Mouse (Mus musculus): ENCODE results near the gene Wdr63. TPM values are rescaled to one million over a fixed set of nuclear protein-coding genes. Genes with fewer than 3 reads are reported as not detected.

Wdr63 gene
- total RNA-seq (2014; fragmentation: Nextera tagmentation) (not detected in 2 replicates), total RNA-seq (2017) (not detected in 2 replicates)

DNA sequence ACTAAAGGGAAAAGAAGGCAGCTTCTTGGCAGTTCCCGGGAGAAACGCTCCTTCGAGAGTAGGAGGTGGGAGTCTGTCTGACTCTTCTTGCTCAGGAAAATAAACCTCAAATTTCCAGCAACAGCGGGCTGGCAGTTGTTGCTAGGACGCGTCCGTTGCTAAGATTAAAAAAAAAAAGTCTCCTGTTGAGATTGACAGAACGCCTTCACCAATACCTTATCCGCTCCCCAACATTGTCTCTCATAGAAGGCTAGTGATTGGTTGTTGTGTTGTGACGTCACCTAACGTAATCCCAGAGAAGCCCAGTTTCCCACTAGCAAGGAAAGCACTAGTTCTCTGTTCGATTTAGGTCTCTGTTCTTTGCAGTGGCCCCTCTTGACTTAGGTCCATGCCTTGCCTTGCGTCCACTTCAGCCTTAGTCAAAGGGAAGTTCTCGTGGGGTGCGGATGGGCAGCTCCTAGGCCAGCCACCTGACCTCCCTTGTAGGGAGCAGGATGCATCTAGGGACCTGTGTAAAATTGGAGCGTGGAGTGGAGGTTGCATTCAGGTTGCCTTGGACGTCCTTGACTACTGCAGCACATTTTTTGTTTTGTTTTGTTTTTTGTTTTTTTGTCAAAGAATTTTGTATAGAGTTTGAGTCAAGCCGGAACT lies at the start of gene Wdr63:
Gene Wdr63, minus strand, starts transcription at position 210 of the 651 bp plus-strand sequence.
- ATAC-seq (replicated peaks; ENCODE audit: poor library complexity, severe bottlenecking): peak; percentile 67

DNA sequence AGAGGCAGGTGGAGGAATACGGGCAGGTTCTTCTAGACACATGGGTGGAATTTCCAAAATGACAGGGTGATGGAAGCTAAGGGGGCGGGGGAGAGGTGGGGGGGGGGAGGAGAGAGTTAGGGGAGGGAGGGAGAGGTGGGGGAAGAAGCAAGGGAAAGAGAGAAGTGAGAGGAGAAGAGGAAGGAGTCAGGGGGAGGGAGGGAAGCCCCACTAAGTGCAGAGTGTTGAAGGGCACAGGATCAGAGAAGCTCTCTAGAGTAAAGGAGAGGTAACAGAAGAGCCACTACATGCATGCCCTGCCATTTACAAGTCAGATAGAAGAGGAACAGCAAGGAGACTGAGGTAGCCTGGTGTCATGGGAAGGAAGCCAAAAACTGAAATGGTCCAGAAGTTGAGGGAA lies 48.9 kb upstream of the Wdr63 start:
- ATAC-seq (replicated peaks; ENCODE audit: poor library complexity, severe bottlenecking): peak; percentile 42

- peak; percentile 57 for ATAC-seq (replicated peaks; ENCODE audit: poor library complexity, severe bottlenecking)
Observed at GRCm38 (mm10) chr3:146155628-146156576, 48.0 kb upstream of the Wdr63 start.

GRCm38 (mm10) chr3:146153862-146154611 lies 46.1 kb upstream of the Wdr63 start:
- ATAC-seq (replicated peaks; ENCODE audit: poor library complexity, severe bottlenecking): 0 out of 2 replicates have a peak, but pooled peaks have one; percentile 10

- ATAC-seq (replicated peaks; ENCODE audit: poor library complexity, severe bottlenecking): no peak
Observed at GRCm38 (mm10) chr3:146152913-146153312, 45.0 kb upstream of the Wdr63 start.

DNA sequence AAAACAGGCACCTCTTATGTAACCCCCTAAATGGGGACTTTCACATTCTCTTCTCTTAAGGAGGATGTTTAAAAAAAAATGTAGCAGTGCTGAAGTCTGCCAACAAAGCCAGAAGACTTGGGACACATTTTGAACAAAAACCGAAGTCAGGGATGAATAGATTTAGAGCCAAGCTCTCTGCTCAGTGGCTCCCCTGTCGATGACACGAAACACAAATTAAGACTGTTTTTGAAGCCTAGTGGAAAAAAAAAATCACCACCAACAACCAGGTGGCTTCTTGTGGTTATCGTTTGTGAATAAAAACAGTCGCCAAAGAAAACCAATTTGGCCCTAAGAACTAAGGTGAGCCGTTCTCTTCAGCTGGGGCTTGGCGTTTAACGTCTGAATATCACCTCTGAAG lies 44.4 kb upstream of the Wdr63 start:
- no peak for ATAC-seq (replicated peaks; ENCODE audit: poor library complexity, severe bottlenecking)

DNA sequence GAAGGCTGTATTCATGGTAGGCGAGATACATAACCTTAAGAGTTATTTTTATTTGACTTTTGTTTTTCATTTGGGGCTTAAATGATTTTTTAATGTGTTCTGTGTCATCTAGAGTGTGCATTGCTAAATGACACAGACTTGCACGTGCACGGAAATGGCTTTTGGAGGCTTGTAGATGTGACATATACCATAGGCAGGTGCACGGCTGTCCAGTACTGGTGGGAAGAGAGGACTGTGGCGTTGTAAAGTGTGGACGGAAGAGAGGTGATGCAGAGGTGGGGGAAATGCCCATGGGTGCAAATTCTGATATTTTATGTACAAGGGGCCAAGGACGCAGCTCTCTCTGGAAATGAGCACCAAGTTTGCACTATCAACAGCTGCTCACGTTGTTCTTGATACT lies 43.8 kb upstream of the Wdr63 start:
- no peak for ATAC-seq (replicated peaks; ENCODE audit: poor library complexity, severe bottlenecking)

- ATAC-seq (replicated peaks; ENCODE audit: poor library complexity, severe bottlenecking): no peak
Observed at GRCm38 (mm10) chr3:146151328-146151727, 43.4 kb upstream of the Wdr63 start.

DNA sequence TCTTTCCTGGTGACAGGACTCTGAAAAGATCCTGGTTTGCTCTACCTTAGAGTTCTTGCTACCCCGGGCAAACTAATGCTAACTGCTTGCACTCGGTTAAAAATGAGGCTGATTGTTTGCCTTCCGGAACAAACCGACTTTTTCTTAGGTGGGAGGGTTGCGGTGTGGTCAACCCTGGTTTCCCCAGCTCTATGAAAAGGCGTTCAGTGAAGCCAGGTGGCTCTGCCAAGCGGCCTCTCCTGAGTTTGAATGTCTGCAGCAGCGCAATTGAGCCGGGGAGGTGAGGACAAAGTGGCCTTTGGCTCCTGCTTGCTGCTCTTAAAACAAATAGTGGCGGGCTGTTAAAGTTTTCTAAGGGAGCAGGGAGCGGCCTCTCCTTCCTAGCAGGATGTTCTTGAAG lies 42.6 kb upstream of the Wdr63 start:
- ATAC-seq (replicated peaks; ENCODE audit: poor library complexity, severe bottlenecking): peak; percentile 16

- ATAC-seq (replicated peaks; ENCODE audit: poor library complexity, severe bottlenecking): peak; percentile 83
Observed at GRCm38 (mm10) chr3:146150058-146150400, 42.1 kb upstream of the Wdr63 start.

GRCm38 (mm10) chr3:146149156-146150057 lies 41.5 kb upstream of the Wdr63 start, which contains the start of gene Mcoln2:
Gene Mcoln2, plus strand, starts transcription at chr3:146149833.
- ATAC-seq (replicated peaks; ENCODE audit: poor library complexity, severe bottlenecking): peak; percentile 76

GRCm38 (mm10) chr3:146146131-146146530 lies 38.2 kb upstream of the Wdr63 start:
- no peak for ATAC-seq (replicated peaks; ENCODE audit: poor library complexity, severe bottlenecking)

- ATAC-seq (replicated peaks; ENCODE audit: poor library complexity, severe bottlenecking): no peak
Observed at GRCm38 (mm10) chr3:146145501-146145900, 37.6 kb upstream of the Wdr63 start.

GRCm38 (mm10) chr3:146142523-146142922 lies 34.6 kb upstream of the Wdr63 start:
- ATAC-seq (replicated peaks; ENCODE audit: poor library complexity, severe bottlenecking): peak; percentile 59

DNA sequence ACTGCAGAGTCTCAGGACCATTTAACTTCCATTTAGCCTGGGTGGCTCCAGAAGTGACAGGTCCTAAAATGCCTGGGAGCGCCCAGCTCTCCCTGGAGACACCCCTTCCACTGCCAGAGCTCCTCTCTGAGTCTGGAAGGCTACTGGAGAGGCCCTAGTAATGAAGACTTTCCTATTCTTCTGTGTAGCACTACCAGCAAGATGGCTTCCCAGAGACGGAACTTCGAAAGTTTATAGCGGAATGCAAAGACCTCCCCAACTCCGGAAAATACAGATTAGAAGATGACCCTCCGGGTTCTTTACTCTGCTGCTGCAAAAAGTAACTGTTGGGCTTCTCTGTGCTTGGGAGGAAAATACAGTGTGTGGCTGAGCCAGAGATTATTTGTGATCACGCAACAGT lies 32.3 kb upstream of the Wdr63 start:
- ATAC-seq (replicated peaks; ENCODE audit: poor library complexity, severe bottlenecking): no peak

DNA sequence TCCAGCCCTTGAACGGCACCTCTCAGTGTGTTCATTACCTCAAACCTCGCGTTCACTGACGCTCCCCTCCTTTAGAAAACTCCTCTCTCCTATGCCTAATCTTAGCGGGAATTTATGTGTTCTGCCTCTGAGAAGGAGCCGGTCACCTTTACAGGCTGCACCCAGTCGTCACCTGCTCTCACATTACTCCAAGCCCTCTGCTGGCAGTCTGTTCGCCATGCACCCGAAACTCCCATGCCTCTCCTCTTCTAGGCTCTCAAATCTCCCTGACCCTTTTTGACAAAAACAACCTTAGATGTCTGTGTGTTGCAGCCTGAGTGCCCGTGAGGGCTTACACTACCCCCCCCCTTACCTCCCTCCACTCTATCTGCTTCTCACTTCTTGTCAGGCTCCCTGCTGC lies 28.5 kb upstream of the Wdr63 start:
- ATAC-seq (replicated peaks; ENCODE audit: poor library complexity, severe bottlenecking): no peak

GRCm38 (mm10) chr3:146135417-146135816 lies 27.5 kb upstream of the Wdr63 start:
- ATAC-seq (replicated peaks; ENCODE audit: poor library complexity, severe bottlenecking): peak; percentile 68

- ATAC-seq (replicated peaks; ENCODE audit: poor library complexity, severe bottlenecking): peak; percentile 96
Observed at GRCm38 (mm10) chr3:146134834-146135233, 26.9 kb upstream of the Wdr63 start.

DNA sequence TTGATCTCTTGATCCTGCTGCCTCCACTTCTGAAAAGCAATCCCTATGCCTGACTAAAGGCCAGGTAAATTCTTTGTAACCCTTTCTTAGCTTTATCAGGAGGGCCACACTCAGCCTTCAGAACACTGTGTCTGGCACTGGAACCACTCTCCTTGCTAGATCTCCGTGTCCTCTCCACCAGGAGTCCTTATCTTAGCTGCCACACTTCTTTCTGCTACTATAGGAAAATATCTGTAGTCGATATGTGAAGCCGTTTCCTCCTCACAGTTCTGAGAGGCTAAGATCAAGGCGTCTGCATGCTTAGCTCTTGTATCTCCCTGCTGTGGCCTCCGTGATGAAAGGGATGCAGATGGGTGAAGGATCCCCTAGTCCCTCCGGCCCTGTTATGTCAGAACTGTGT lies 19.3 kb upstream of the Wdr63 start:
- no peak for ATAC-seq (replicated peaks; ENCODE audit: poor library complexity, severe bottlenecking)

GRCm38 (mm10) chr3:146123464-146123825 lies 15.5 kb upstream of the Wdr63 start:
- ATAC-seq (replicated peaks; ENCODE audit: poor library complexity, severe bottlenecking): no peak

All from granulocyte monocyte progenitor cell, adult 5-6 weeks (primary cell).